Mouse (Mus musculus) heart, postnatal 4 days (tissue): ENCODE results near the gene Rgs1. TPM values are rescaled to one million over a fixed set of nuclear protein-coding genes. Genes with fewer than 3 reads are reported as not detected.
A peak's percentile ranks its signal among the peaks of the same experiment; 100 is the strongest.

Source experiments
- DNase-seq: peaks from one replicate; pipeline ENCODE4 v3.0.0; 2021
- total RNA-seq, 2 experiments: library from RNA; stranded (reverse); gene quantifications; 2 replicates each; pipeline ENCODE4 v1.2.3; 2021

Gene Rgs1
- total RNA-seq, result under 1 TPM in 1 of 2 experiments, not detected in 1; 0.48 TPM

GRCm38 (mm10) chr1:144248923-144249322, at the start of gene Rgs1:
TSS of gene Rgs1 (minus strand) at chr1:144249242.
- no peak for DNase-seq

DNA sequence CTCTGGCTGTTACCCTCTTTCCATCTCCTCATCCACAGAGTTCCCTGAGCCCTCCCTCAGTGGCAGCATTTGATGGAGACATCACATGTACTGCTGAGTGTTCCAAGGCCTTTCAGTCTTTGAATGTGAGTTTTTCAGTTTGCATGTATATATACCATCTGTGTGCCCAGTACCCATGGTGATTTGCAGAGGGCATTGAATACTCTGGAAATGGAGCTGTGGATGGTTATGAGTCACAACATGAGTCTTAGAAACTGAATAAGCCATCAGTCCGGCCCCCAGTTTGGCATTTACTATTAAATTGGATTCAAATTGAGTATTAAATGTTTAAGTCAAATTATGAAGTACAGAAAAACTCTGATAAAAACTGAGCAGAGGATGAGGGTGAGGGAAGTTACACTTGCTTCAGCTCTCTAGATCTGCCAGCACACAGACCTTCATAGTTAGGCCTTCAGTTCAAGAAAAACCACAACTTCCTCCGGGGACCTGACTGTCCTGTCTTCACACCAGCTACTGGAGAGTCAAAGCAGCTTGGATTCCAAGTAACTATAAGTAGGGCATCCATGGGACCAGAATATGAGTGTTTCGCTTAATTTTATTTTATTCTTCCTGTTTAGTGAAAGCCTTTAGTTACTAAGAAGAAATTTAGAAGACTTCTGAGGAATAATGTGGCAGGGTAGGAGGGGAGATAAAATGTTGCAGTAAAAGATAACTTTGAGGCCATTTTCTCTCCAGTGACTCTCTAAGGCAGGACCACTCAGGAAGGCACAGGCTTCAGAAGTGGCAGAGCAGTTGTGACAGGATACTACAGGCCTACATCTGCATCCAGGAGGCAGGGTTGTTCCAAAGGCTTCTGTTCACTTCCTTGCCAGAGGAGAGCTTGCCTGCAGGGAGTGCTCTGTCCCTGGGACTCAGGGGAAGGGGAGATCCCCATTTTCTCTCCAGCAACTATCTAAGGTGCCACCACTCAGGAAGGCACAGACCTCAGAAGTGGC, 34.3 kb upstream of the Rgs1 start:
- no peak for DNase-seq

- DNase-seq, result no peak
Observed at GRCm38 (mm10) chr1:144280056-144280455, 31.0 kb upstream of the Rgs1 start.

DNA sequence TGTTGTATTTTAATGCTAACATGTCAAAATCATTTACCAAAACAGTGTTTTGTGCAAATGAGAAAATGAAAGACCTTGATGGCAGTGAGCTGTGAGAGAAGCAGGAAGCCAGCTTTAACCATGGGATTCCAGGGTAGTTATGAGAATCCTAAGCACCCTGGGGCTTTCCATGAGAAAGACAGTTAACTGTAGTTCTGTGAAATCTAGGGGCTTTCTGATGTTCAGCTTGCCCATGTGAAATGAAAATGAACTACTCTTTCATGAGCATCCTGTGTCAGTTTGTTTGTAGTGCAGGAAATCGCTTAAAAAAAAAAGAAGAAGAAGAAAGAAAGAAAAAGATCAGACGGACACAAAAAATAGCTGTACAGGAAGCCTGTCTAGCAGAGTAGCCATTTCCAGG, 23.9 kb upstream of the Rgs1 start:
- DNase-seq, result no peak

- DNase-seq, result no peak
Observed at GRCm38 (mm10) chr1:144269112-144269511, 20.1 kb upstream of the Rgs1 start.

GRCm38 (mm10) chr1:144267471-144268470, 18.7 kb upstream of the Rgs1 start:
- DNase-seq, result no peak

GRCm38 (mm10) chr1:144264000-144264399, 15.0 kb upstream of the Rgs1 start:
- no peak for DNase-seq

GRCm38 (mm10) chr1:144262008-144262407, 13.0 kb upstream of the Rgs1 start:
- DNase-seq, result no peak

GRCm38 (mm10) chr1:144258779-144259178, 9.7 kb upstream of the Rgs1 start:
- no peak for DNase-seq

DNA sequence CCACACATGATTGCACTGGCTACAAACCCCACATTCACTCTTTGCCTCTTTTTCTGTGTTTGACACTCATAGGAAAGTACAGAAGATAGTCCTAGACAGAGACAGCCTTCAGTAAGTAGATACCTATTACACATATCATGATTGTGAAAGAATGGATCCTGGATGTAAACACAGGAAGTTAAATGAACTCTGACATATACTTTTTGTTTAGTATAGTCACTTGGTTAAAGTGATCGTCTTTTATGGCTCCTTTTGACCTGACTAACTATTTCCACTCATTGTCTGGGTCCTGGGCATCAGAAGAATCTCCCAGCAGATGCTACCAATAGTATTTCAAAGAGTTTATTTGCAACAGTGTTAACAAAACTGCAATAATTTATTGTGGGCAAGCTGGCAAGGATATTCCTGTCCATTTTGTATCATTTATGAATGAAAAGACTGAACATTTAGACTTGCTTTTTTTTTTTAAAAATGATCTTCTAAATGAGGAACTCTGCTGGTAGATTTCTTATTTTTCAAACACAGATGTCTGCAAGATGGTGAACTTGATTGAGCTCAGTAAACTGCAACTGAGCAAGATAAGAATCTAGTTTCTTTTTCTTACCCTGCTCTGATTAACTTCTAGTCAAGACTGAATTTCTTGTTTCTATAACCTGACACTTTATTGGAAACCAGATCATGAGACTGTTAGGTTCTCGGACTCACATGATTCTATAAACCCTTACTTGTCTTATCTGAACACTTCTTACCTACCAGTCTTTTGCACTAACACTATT, 7.7 kb upstream of the Rgs1 start:
- DNase-seq, result no peak

DNA sequence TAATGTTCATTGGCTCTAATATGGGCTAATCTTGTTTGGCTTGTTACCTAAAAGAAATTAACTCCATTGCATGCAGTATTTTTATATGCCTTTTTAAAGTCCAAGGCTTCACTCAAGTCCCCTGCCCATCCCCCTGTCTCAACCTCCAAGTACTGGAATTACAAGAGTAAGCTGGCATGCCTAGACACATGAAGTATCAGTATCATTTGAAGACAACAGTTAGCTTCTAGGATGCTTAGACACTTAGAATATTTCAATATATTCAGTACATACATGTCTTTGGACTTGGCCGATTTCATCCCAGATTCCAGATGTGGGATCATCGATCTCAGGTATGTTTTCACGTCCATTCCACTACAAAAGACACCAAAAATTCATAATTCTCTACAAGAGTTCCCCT, 836 bp downstream of the Rgs1 start:
- no peak for DNase-seq

DNA sequence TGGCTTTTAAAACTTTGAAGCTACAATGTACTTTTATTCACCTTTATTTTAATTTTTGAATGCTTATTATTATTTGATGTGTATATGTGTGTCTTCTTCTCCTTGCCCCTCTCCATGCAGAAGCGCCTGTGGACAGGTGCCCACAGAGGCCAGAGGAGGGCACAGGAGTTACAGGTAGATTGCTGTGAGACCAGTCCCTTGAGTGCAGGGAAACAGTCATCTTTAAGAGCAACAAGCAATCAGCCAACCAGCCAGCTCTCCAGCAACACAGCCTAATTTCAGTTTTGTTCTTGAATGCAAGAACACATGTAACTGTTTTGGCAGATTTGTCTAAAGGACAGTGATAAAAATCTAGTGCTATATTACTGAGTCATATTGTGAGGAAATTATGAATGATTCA, 1.7 kb downstream of the Rgs1 start:
- no peak for DNase-seq

DNA sequence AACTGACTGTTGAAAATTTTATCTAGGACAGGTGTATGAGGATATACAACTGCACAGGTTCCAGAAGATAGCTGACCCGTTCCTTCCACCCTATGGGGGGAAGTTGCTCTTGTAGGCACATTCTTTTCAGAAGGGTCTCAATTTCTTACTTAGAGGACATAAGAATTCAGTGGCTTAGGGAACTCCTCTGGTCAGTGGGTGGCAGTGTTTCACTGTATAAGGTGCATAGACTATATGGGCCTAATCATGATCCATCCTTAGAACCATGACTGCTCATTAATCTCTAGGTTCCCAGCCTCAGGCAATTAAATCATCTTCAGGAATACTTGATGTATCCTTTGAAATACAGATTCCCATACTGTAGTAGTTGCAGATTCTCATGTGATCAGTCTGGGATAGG, 5.5 kb downstream of the Rgs1 start:
- peak; percentile 47 for DNase-seq

DNA sequence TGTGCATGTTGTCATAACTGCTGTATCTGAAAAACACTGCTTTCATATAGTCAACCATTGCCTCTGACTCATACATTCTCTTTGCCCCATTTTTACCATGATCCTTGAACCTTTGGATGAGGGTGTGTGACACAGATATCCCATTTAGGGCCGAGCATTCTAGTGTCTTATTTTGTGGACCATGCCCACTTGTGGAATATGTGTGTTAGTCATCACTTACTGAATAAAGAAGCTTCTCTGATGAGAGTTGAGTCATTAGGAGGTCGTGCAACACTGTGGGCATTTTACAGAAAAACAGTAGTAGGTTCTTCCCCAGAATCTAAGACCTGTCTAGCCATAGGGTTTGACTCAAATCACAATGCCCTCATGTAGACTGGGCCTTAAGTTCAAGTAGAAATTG, 9.8 kb downstream of the Rgs1 start:
- DNase-seq, result no peak

DNA sequence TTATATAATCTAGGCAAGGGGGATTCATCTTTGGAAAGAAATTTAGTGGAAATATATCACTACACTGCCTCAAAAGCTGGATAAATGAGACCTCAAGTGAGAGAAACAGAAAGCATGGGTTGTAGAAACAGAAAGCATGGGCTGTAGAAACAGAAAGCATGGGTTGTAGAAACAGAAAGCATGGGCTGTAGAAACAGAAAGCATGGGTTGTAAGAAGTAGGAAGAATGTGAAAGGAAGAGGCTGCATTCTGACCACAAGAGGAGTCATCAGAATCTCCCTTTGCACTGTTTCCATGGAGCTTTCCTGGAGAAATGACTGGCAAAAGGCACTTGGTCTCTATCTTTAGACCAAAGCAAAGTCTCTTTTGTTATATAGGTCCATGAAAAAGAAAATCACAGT, 33.8 kb downstream of the Rgs1 start:
- DNase-seq, result no peak

GRCm38 (mm10) chr1:144210912-144211311, 38.1 kb downstream of the Rgs1 start:
- no peak for DNase-seq

- DNase-seq, result no peak
Observed at GRCm38 (mm10) chr1:144206281-144207061, 42.6 kb downstream of the Rgs1 start.

DNA sequence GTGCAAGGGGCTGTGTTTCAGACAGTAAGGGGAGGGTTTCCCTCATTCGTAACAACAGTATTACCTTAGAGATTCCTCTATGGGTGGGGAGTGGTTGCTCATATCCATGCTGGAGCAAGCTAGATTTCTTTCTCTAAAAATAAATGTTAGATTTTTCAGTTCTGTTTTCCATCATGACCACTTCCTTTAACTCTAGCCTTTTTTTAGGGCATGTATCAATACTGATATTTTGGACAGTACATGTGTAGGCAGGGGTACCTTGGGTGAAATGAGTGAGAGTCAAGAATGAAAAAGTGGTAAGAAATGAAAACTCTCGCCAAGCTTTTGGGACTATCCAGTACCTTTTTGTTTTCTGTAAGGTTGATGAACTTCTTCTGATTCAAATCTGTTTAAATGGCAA, 44.3 kb downstream of the Rgs1 start:
- DNase-seq, result no peak

- no peak for DNase-seq
Observed at GRCm38 (mm10) chr1:144202939-144203338, 46.1 kb downstream of the Rgs1 start.

DNA sequence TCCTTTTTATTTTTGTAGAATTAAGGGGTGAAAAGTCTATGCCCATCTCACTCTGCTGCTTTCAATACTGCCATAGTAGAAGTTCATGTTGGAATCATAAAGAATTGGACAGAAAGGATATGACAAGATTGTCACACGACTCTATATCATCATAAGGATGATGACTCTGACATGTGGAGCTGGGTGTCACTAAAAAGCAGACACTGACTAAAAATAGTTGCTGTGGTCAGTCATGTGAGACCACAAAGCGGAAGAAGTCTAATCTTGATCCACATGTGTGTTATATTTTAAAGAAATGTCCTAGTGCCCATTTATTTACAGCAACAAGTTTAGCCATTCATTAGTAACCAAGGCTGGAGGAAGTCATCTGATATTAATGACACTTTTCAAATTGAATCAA, 48.5 kb downstream of the Rgs1 start:
- no peak for DNase-seq

DNA sequence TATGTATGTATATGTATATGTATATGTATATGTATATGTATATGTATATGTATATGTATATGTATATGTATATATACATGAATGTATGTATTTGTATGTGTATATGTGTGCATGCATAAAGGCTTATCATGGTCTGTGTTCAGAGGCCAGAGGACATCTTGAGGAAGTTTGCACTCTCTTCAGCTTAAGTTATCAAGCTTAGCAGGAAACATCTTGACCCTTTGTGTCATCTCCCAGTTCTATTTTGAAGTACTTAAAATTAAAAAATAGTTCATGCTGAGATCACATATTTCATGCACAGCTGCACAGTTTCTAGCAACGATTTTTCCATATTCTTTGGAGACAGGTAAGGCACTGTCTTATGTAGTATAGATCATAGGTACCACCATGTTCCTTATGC, 49.5 kb downstream of the Rgs1 start:
- no peak for DNase-seq
